Mouse (Mus musculus): ENCODE results near the gene Lrrc66. TPM values are rescaled to one million over a fixed set of nuclear protein-coding genes. Genes with fewer than 3 reads are reported as not detected.

Lrrc66 gene
- polyA plus RNA-seq (2015; fragmentation: Nextera tagmentation; extraction: Ambion mirVana), result 0.19 TPM in 1 of 2 replicates, not detected in the other

- no peak within 1 kb of the TSS for H3K4me2 ChIP-seq (ENCODE audit: low read depth, low read length)
- H3K27me3 ChIP-seq (ENCODE audit: control insufficient read depth, insufficient read depth, low read depth, low read length), result no peaks in the 10 kb centered on the region
- no peaks in the 10 kb centered on the region for H3K4me1 ChIP-seq (ENCODE audit: control insufficient read depth, low read depth, low read length)
- no peak within 1 kb of the TSS for H3K4me3 ChIP-seq (ENCODE audit: low read depth, low read length)
- ATAC-seq (ENCODE audit: low read depth), result no peak
- WGBS (ENCODE audit: insufficient replicate concordance), result 58% methylated on average over 8 of the region's 8 CpGs
- H3K27ac ChIP-seq (ENCODE audit: low read length), result no peak within 1 kb of the TSS
- no peaks in the 10 kb centered on the region for H3K9me3 ChIP-seq (replicated peaks; ENCODE audit: control insufficient read depth, low read length)
- no peaks in the 10 kb centered on the region for H3K36me3 ChIP-seq (ENCODE audit: control insufficient read depth, insufficient read depth)
- H3K9ac ChIP-seq (ENCODE audit: low read depth, low read length), result no peak within 1 kb of the TSS
Measured at GRCm38 (mm10) chr5:73632291-73632690, at the start of gene Lrrc66. Lrrc66 (minus strand) TSS chr5:73632526.

DNA sequence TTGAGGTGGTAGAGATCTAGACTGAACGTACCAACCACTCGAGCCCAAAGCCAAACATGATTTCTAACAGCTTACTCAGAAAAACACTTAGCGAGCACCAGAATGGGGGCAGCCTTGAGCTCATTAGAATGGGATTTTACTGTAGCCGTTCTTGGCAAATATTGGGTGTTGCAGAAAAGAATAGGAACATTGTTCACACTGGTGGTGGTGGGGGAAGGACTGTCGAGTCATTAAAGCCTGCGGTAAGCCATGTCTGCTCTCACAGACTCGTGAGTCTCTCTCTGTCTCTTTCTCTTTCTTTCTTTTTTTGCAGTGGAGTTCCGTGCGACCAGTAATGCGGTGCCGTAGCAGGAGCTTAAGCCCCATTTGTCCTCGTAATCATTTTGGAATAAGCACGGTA, 44.3 kb upstream of the Lrrc66 start:
- no peak for ATAC-seq (ENCODE audit: low read depth)
- Histone ChIP-seq H3K27ac (ENCODE audit: low read length) (no peak overlapping the region), H3K4me1 (ENCODE audit: control insufficient read depth, low read depth, low read length) (no peaks in the 10 kb centered on the region), H3K4me3 (ENCODE audit: low read depth, low read length) (no peak overlapping the region), H3K4me2 (ENCODE audit: low read depth, low read length) (no peak overlapping the region), H3K36me3 (ENCODE audit: control insufficient read depth, insufficient read depth) (no peaks in the 10 kb centered on the region), H3K27me3 (ENCODE audit: control insufficient read depth, insufficient read depth, low read depth, low read length) (no peaks in the 10 kb centered on the region), H3K9ac (ENCODE audit: low read depth, low read length) (no peak overlapping the region), H3K9me3 (replicated peaks; ENCODE audit: control insufficient read depth, low read length) (no peaks in the 10 kb centered on the region)
- WGBS (ENCODE audit: insufficient replicate concordance), result 63% methylated on average over 13 of the region's 13 CpGs

GRCm38 (mm10) chr5:73675604-73676003, 43.3 kb upstream of the Lrrc66 start:
- H3K9ac ChIP-seq (ENCODE audit: low read depth, low read length), result no peak overlapping the region
- H3K9me3 ChIP-seq (replicated peaks; ENCODE audit: control insufficient read depth, low read length), result no peaks in the 10 kb centered on the region
- no peak overlapping the region for H3K27ac ChIP-seq (ENCODE audit: low read length)
- no peak overlapping the region for H3K4me2 ChIP-seq (ENCODE audit: low read depth, low read length)
- no peak for ATAC-seq (ENCODE audit: low read depth)
- H3K27me3 ChIP-seq (ENCODE audit: control insufficient read depth, insufficient read depth, low read depth, low read length), result no peaks in the 10 kb centered on the region
- 70% methylated on average over 3 of the region's 3 CpGs for WGBS (ENCODE audit: insufficient replicate concordance)
- H3K36me3 ChIP-seq (ENCODE audit: control insufficient read depth, insufficient read depth), result no peaks in the 10 kb centered on the region
- H3K4me3 ChIP-seq (ENCODE audit: low read depth, low read length), result no peak overlapping the region
- H3K4me1 ChIP-seq (ENCODE audit: control insufficient read depth, low read depth, low read length), result no peaks in the 10 kb centered on the region

- WGBS (ENCODE audit: insufficient replicate concordance), result 53% methylated on average over 26 of the region's 26 CpGs
- H3K4me2 ChIP-seq (ENCODE audit: low read depth, low read length), result no peak overlapping the region
- no peaks in the 10 kb centered on the region for H3K27me3 ChIP-seq (ENCODE audit: control insufficient read depth, insufficient read depth, low read depth, low read length)
Measured at GRCm38 (mm10) chr5:73669386-73669785, 37.1 kb upstream of the Lrrc66 start.

DNA sequence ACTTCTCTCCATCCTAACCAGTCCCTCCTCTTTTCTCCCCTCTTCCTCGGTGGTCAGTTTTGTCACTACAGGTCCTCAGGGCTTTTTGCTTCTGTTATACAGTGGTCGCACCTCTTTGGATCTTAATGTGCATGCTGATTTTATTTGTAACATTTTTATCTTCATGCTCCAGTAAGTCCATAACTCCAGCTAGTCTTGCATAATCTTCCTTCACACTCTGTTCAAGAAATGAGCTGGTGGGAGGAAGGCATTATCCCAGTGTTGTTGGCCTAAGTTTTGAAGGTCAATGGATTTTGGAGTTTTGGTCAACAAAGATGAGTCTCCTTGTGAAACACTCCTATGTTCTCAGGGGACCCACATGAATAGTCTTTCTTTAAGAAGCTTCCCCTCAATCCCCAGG, 35.6 kb upstream of the Lrrc66 start:
- ATAC-seq (ENCODE audit: low read depth), result no peak
- no peaks in the 10 kb centered on the region for H3K36me3 ChIP-seq (ENCODE audit: control insufficient read depth, insufficient read depth)
- H3K9ac ChIP-seq (ENCODE audit: low read depth, low read length), result no peak overlapping the region
- H3K4me2 ChIP-seq (ENCODE audit: low read depth, low read length), result no peak overlapping the region
- H3K9me3 ChIP-seq (replicated peaks; ENCODE audit: control insufficient read depth, low read length), result no peaks in the 10 kb centered on the region
- WGBS (ENCODE audit: insufficient replicate concordance), result 68% methylated on average over 2 of the region's 2 CpGs
- no peaks in the 10 kb centered on the region for H3K4me1 ChIP-seq (ENCODE audit: control insufficient read depth, low read depth, low read length)
- H3K27me3 ChIP-seq (ENCODE audit: control insufficient read depth, insufficient read depth, low read depth, low read length), result no peaks in the 10 kb centered on the region
- no peak overlapping the region for H3K27ac ChIP-seq (ENCODE audit: low read length)
- H3K4me3 ChIP-seq (ENCODE audit: low read depth, low read length), result no peak overlapping the region

More at GRCm38 (mm10) chr5:73669386-73669785, 37.1 kb upstream of the Lrrc66 start:
- Histone ChIP-seq H3K9me3 (replicated peaks; ENCODE audit: control insufficient read depth, low read length) (no peaks in the 10 kb centered on the region), H3K9ac (ENCODE audit: low read depth, low read length) (no peak overlapping the region), H3K4me3 (ENCODE audit: low read depth, low read length) (no peak overlapping the region), H3K36me3 (ENCODE audit: control insufficient read depth, insufficient read depth) (no peaks in the 10 kb centered on the region), H3K4me1 (ENCODE audit: control insufficient read depth, low read depth, low read length) (no peaks in the 10 kb centered on the region), H3K27ac (ENCODE audit: low read length) (no peak overlapping the region)
- no peak for ATAC-seq (ENCODE audit: low read depth)

DNA sequence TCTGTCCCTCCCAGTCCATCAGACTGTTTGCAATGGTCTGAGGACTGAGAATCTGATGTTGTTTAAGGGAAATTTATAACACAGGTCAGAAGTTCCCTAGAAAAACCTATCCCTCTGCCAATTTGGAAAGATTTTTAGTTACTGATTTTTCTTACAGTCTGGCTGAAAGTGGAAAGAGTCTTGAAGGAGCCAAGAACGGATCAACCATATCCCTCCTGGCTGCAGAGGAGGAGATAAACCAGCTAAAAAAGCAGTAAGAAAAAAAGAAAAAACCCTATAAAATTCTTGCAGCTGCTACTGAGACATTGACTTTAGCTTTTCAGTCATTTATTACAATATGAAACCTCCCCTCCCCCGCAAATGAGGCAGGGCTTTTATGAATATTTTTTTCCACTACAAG, 34.4 kb upstream of the Lrrc66 start:
- H3K36me3 ChIP-seq (ENCODE audit: control insufficient read depth, insufficient read depth), result no peaks in the 10 kb centered on the region
- H3K4me1 ChIP-seq (ENCODE audit: control insufficient read depth, low read depth, low read length), result no peaks in the 10 kb centered on the region
- ATAC-seq (ENCODE audit: low read depth), result no peak
- no peak overlapping the region for H3K27ac ChIP-seq (ENCODE audit: low read length)
- no peaks in the 10 kb centered on the region for H3K27me3 ChIP-seq (ENCODE audit: control insufficient read depth, insufficient read depth, low read depth, low read length)
- H3K4me2 ChIP-seq (ENCODE audit: low read depth, low read length), result no peak overlapping the region
- no peak overlapping the region for H3K4me3 ChIP-seq (ENCODE audit: low read depth, low read length)
- no peaks in the 10 kb centered on the region for H3K9me3 ChIP-seq (replicated peaks; ENCODE audit: control insufficient read depth, low read length)
- WGBS (ENCODE audit: insufficient replicate concordance), result 68% methylated on average over 2 of the region's 2 CpGs
- no peak overlapping the region for H3K9ac ChIP-seq (ENCODE audit: low read depth, low read length)

DNA sequence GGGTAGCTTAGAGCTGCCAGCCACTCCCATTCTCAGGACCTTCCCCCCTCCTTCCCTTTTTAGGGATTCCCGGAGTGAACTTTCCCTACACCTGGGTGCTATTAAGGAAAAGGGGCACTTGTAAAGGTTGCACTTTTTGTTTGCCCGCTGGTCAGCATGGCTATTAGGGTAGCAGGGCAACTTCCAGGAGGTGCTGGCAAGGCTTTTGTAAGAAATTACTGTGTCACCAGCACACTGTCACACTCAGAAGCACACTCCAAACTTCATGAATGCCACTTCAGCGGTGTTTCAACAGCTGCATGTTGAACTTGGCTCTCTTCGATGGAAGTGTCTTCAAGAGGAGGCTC, 19.5 kb upstream of the Lrrc66 start:
- no peaks in the 10 kb centered on the region for H3K36me3 ChIP-seq (ENCODE audit: control insufficient read depth, insufficient read depth)
- peaks cover 63% of the 10 kb centered on the region for H3K27me3 ChIP-seq (ENCODE audit: control insufficient read depth, insufficient read depth, low read depth, low read length)
- H3K9me3 ChIP-seq (replicated peaks; ENCODE audit: control insufficient read depth, low read length), result no peaks in the 10 kb centered on the region
- H3K4me3 ChIP-seq (ENCODE audit: low read depth, low read length), result no peak overlapping the region; the same call in 1 of the 2 replicates
- under 1% methylated on average over 4 of the region's 4 CpGs for WGBS (ENCODE audit: insufficient replicate concordance)
- H3K9ac ChIP-seq (ENCODE audit: low read depth, low read length), result no peak overlapping the region
- H3K27ac ChIP-seq (ENCODE audit: low read length), result no peak overlapping the region
- H3K4me1 ChIP-seq (ENCODE audit: control insufficient read depth, low read depth, low read length), result no peaks in the 10 kb centered on the region; the same call in 1 of the 2 replicates
- no peak for ATAC-seq (ENCODE audit: low read depth)
- H3K4me2 ChIP-seq (ENCODE audit: low read depth, low read length), result peak overlapping the region; percentile 74

DNA sequence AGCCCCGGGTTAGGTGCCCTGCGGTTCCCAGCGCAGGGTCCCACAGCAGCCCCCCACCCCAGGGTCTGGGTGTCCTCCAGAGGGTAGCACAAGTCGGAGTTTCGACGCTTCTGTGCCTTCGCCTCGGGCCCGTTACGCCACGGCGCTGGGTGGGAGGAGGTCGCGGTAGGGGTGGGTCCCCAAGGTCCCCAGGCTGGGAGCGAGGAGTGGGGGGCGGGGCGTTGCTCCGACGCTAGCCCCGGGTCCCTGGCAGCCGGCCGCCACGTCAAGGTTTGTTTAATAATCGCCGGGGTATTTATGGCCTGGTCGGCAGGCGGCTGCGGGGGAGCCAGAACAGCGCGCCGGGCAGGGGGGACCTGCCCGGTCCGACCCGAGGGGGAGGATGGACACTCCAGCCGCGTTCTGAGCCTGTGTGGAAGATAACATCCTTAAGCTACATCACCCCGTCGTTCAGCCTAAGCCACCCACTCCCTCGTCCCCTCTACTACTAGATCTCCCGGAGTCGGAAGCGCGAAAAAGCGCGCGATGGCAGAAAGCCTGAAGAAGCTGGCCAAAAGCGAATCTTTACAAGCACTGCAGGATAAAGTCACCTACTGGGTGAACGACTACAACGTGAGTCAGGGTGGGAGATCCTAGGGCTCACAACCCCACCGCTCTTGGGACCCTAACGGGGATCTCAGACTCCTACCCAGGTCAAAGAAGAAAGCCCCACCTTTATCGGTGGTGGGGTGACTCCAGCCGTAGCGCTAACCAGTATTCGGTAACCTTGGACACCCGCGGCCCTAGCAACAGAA, 18.9 kb upstream of the Lrrc66 start, which contains the start of gene Spata18:
Gene Spata18 (plus strand): TSS at position 319 of the 794 bp plus-strand sequence.
- no peaks in the 10 kb centered on the region for H3K36me3 ChIP-seq (ENCODE audit: control insufficient read depth, insufficient read depth)
- peaks cover 69% of the 10 kb centered on the region for H3K27me3 ChIP-seq (ENCODE audit: control insufficient read depth, insufficient read depth, low read depth, low read length)
- ATAC-seq (ENCODE audit: low read depth), result no peak
- H3K4me3 ChIP-seq (ENCODE audit: low read depth, low read length), result peak within 1 kb of the TSS; percentile 55
- no peak within 1 kb of the TSS for H3K27ac ChIP-seq (ENCODE audit: low read length)
- peak within 1 kb of the TSS; percentile 20; the same call in 1 of the 2 replicates for H3K9ac ChIP-seq (ENCODE audit: low read depth, low read length)
- H3K4me2 ChIP-seq (ENCODE audit: low read depth, low read length), result peak within 1 kb of the TSS; percentile 74
- no peaks in the 10 kb centered on the region for H3K9me3 ChIP-seq (replicated peaks; ENCODE audit: control insufficient read depth, low read length)
- WGBS (ENCODE audit: insufficient replicate concordance), result under 1% methylated on average over 54 of the region's 57 CpGs
- no peaks in the 10 kb centered on the region; the same call in 1 of the 2 replicates for H3K4me1 ChIP-seq (ENCODE audit: control insufficient read depth, low read depth, low read length)

- Histone ChIP-seq H3K4me1 (ENCODE audit: control insufficient read depth, low read depth, low read length) (no peaks in the 10 kb centered on the region; the same call in 1 of the 2 replicates), H3K9ac (ENCODE audit: low read depth, low read length) (no peak overlapping the region), H3K4me3 (ENCODE audit: low read depth, low read length) (peak overlapping the region; percentile 55), H3K27me3 (ENCODE audit: control insufficient read depth, insufficient read depth, low read depth, low read length) (peaks cover 71% of the 10 kb centered on the region), H3K36me3 (ENCODE audit: control insufficient read depth, insufficient read depth) (no peaks in the 10 kb centered on the region), H3K9me3 (replicated peaks; ENCODE audit: control insufficient read depth, low read length) (no peaks in the 10 kb centered on the region), H3K4me2 (ENCODE audit: low read depth, low read length) (peak overlapping the region; percentile 74), H3K27ac (ENCODE audit: low read length) (no peak overlapping the region)
- WGBS (ENCODE audit: insufficient replicate concordance), result under 1% methylated on average over 15 of the region's 15 CpGs
- ATAC-seq (ENCODE audit: low read depth), result no peak
Measured at GRCm38 (mm10) chr5:73650365-73650964, 18.1 kb upstream of the Lrrc66 start.

Data from liver, embryonic 16.5 days (tissue).